Mouse (Mus musculus) cerebellum, adult 18-20 months (tissue): ENCODE data around the gene Canx.
A peak's percentile ranks its signal among the peaks of the same experiment; 100 is the strongest.
"Not testable (repeated sequence)": the region's sequence is repeated elsewhere in the genome, so short reads cannot be mapped to it uniquely, and the experiment has no call there.

Experiments used
- DNase-seq, 2 experiments: peaks; one replicate each; pipeline ENCODE4 v3.0.0; 2021

Gene Canx

GRCm38 (mm10) chr11:50325496-50326301 lies at the start of gene Canx:
TSS of gene Canx (minus strand) at chr11:50325673.
- DNase-seq: peak; percentile 98 to 99

DNA sequence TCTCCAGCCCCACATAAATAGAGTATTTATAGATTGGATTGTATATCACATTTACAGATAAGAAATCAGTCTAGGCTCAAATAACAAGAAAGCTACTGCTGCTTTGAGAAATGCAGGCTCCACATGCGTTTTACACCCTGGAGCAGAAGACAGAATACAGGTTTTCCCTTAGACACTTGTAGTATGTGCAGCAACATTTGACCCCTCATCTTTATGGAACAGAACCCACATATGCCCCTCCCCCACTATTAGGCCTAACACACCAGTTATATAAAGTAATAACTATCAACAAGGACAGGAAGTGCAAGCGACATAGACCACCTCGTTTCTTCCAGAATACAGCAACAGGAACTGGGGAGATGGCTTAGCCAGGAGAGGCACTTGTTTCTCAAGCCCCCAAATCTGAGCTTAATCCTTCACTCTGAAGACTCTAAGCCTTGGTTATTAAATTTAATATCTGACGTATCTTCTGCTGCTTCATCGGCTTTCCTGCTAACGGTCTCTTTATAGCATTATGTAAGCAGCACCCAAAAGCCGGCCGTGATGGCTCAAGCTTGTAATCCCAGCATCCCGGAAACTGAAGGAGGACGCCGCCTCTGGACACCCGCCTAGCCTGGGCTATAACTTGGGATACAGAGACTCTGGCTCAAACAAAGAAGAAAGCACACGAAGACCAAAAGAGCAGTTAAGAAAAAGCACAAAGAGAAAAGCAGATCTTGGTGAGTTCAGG lies 49.0 kb upstream of the Canx start:
- no peak for DNase-seq

GRCm38 (mm10) chr11:50373621-50374020 lies 48.1 kb upstream of the Canx start:
- no peak for DNase-seq

DNA sequence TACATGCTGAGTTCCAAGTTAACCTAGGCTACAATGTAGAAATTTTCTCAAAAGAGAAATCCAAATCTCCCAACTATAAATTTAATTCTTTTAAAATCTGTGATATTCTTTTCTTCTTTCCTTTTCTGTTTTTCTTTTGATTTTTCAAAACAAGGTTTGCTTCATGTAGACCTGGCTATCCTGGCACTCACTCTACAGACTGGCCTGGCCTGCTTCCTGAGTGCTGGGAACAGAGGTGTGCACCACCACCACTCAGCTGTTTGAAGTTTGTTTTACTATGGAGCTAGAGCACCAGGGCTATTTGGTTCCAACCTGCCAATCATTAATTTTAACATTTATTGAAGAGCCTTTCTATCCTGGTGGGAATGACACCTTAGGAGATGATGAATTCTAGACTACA lies 47.6 kb upstream of the Canx start:
- DNase-seq: no peak

- no peak for DNase-seq
Measured at GRCm38 (mm10) chr11:50371911-50372310, 46.4 kb upstream of the Canx start.

DNA sequence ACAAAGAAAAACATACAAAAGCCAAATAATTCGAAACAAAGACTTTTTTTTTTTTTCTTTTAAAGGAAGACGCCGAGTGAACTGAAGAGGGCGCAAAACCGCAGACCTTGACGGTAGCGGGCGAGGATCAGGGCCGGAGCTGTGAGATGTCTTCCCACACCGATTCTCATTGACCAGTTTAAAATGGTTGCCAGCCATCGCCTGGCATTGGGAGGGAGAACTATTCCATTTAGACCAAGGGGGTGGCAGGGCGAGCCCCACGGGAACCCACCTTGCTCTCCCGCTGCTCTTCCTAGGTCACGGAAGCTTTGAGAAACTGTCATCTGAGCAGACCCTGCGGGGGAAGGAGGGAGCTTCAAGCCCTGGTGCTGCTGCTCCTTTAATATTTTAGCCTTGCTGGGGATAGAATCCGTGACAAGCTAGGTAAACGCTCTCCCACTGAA lies 45.9 kb upstream of the Canx start:
- DNase-seq: peak; percentile 77 to 79

DNA sequence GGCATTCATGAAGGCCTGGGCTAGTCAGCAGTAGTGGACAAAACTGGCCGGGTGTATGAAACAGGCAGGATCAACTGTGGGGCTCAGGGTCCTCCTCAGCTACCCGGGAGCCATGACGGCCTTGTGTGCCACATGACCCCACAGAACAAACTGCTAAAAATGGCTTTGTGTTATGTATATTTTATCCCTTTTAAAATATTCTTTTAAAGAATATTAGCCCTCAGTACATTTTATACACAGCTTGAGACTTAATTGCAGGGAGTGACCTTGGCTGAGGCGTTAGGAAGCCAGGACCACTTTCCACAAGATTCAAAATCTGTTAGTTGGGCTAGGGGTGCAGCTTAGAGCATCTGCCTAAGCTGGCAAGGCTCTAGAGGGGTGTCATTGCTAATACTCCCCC lies 45.5 kb upstream of the Canx start:
- DNase-seq: no peak

DNA sequence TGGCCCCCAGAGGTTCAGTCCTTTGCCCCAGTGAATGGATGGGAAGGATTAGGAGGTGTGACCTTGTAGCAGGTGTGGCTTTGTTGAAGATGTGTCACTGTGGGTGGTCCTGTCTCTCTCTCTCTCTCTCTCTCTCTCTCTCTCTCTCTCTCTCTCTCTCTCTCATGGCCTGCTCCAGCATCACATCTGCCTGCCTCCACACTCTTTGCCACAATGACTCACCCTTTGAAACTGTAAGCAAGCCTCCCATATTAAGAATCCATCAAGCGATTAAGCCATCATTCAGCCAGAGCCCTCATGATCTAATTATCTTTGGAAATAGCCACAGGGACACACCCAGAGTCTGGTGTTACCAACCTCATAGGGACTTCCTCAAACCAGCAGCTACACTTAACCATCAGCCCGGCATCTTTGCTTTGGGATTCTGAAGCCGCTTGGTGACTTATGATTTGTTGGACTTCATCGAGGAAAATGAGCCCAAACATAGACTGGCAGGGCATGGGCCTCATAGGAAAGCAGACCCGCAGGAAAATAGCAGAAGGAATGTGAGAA lies 44.0 kb upstream of the Canx start:
- no peak for DNase-seq

GRCm38 (mm10) chr11:50367531-50367930 lies 42.1 kb upstream of the Canx start:
- DNase-seq: no peak

- DNase-seq: no peak
Measured at GRCm38 (mm10) chr11:50365322-50365721, 39.8 kb upstream of the Canx start.

GRCm38 (mm10) chr11:50364548-50364947 lies 39.1 kb upstream of the Canx start:
- peak; percentile 81 to 87 for DNase-seq

DNA sequence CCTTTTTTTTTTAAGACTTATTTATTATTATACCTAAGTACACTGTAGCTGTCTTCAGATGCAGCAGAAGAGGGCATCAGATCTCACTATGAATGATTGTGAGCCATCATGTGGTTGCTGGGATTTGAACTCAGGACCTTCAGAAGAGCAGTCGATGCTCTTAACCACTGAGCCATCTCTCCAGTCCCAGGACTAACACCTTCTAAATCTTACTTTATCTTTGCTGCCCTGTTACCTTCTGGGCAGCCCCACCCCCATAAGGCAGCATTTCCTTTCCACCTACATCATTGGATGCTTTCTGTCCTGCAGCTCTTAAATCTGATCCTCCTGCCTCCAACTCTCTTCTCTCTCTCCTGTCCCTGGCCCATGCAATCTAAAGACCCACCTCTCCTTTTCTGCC lies 35.8 kb upstream of the Canx start:
- DNase-seq: not testable (repeated sequence)

DNA sequence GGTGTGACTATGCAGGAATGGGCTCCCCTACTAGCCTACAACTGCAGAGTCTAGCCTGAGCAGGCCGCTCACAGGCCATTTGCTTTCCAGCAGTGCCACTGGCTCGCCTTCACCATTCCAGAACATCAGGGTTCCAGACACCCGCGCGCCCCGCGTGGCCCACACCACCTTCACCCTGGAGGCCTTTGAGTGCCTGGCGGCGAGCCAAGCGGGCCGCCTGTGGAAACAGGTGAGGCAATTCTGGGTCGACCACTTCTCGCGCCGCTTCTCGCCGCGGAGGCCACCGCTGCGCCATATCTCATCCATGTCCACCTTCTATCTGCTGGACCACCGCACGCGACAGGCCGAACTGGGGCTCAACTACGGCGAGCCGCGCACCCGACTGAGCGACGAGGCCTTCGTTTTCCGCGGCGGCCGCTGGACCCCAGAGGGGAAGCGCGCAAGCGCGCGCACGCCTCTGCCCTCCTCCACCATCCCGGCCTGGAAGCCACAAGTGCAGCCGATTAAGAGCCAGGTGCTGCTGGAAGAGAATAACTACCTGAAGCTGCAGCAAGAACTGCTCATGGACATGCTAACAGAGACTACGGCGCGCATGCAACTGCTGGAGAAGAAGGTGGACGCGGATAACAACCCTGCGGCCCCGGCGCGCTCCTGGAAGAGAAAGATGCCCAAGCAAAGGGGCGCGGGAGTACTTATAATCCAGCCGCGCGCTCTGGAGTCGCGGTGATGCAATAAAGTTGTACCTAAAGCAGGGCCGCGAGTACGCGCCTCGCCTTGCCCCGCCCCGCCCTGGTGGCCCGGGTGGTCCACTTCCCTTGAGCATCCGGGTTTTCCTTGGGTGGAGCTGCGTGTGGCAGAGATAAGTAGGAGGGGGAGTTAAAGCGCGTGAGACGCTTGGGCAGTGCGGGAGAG lies 33.7 kb upstream of the Canx start:
- peak; percentile 57 to 68 for DNase-seq

- no peak for DNase-seq
Measured at GRCm38 (mm10) chr11:50355395-50355794, 29.9 kb upstream of the Canx start.

DNA sequence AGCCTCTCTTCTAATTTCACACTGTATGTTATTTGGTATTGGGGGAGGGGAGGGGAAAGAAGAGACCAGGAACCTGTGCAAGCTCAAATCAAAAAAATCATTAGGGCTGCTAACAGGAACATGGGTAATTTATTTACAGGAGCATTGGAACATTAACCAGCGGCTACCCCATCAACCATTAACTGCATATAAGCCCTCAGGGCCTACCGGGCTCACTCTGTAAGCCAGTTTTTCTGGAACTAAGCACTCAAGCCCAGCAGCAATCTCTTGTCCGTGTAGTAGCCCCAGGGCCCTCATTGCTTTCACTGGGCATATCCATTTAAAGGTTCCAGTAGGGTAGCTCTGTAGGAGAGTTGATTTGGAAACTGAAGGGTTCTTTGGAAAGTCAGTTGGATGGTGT lies 29.4 kb upstream of the Canx start:
- DNase-seq: no peak

- no peak for DNase-seq
Measured at GRCm38 (mm10) chr11:50354162-50354561, 28.7 kb upstream of the Canx start, which contains the start of gene Cby3. TSS of gene Cby3 (plus strand) at chr11:50354462.

DNA sequence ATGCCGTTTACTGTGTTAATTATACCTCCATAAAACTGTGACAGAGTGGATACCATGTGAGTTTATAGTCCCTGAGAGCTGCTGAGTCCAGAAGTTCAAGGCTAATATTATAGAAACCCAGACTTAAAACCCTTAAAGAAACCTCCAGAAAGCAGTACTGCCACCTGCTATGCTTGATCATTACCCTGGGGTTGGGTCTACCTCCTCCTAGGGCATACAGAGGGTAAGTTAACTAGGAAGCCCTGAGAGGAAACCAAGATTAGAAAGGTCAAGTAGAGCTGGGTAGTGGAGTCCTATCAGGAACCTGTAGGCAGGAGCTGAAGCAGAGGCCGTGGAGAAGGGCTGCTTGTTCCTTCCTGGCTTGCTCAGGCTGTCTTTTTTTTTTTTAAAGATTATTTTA lies 26.7 kb upstream of the Canx start:
- DNase-seq: no peak

DNA sequence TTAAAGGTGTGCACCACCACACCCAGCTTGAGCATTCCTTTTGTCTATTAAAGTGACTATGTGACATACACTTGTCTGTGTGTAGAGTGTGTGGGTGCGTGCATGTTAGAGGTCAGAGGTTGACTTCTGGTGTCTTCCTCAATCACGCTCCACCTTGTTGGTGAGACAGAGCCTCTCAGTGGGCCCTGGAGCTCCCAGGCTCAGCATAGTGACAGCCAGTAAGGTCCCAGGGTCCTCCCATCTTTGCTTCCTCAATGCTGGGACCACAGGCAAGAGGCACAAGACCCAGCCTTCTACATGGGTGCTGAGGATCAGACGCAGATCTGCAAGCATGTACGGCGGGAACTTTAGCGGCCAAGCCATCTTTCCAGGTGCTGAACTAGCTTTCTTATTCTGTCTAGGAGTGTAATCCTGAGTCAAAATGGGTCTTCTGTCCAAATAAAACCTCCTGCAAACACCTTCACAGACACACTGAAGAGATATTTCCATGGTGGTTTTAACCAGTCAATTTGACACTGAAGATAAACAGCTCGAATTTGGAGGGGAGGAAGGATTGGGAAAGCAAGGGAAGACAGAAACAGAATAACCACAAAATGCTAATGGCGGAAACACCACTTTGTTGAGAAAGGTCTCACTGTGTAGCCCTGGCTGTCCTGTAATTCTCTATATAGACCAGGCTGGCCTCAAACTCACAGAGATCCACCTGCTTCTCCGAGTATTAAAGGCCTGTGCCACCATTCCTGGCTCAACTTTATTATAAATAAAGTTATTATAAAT lies 21.0 kb upstream of the Canx start:
- DNase-seq: no peak

DNA sequence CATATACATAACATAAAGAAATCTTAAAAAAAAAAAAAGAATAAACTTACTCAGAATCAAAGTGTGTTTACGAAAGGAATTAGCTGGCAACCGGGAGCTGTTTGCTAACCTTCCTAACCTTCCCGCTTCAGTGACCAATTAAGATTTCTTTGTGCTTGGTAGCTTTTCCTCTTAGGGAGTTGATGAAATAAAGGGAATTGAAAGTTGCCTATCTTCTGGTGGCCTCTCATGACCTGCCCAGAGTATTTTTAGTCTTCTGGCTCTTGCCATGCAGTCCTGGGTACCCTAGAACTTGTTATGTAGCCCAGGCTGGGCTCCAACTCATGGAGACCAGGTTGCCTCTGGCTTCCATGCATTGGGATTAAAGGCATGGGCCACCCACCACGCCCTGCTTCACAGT lies 20.0 kb upstream of the Canx start:
- no peak for DNase-seq

GRCm38 (mm10) chr11:50336891-50337290 lies 11.4 kb upstream of the Canx start:
- DNase-seq: no peak

- no peak for DNase-seq
Measured at GRCm38 (mm10) chr11:50336126-50336525, 10.7 kb upstream of the Canx start.

DNA sequence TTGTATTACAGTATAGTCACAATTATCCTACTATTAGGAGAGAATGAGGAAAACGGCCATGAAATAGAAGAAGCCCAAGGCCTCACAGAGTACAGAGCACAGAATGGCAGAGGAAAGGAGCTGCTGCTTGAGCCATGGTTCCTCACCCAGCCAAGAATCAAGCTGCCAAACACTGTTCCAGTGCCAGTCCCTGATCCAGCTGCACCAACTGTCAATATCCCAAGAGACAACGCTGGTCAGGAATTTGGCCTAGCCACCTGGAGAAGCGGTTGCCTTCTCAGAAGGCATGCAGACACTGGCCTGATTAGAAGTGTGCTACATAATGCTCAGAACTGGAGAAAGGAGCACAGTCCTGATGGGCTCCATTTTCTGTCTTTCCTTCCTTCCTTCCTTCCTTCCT lies 7.7 kb upstream of the Canx start:
- DNase-seq: no peak
